ENCODE assay signal across 8 mouse cellular contexts in genomic region chr4:62674031-62674995, GRCm38 (mm10).
DNase-seq lines count a peak whose midpoint lies in the region; ATAC-seq and TF ChIP-seq lines count a peak whose summit lies in the region.

No protein-coding gene starts in this region.

- H3K9ac ChIP-seq in limb, embryonic 11.5 days (ENCODE audit: low read length): peak overlapping the region; percentile 62

- intact Hi-C loops in heart, postnatal 25 days (cut with DNase I): no loop called here

- peak; percentile 39; the same call in 1 of the 2 replicates for TF ChIP-seq POLR2A in cerebellum, adult 2 months (IDR thresholded peaks at IDR 0.05; ENCODE audit: borderline replicate concordance, insufficient read depth, low read length)

- H3K27ac ChIP-seq in cerebellum, adult 2 months (ENCODE audit: insufficient read depth, low read length): peak overlapping the region; percentile 95
- H3K27ac ChIP-seq in limb, embryonic 11.5 days (replicated peaks; ENCODE audit: low read depth, low read length): peak overlapping the region; percentile 39

- H3K4me2 ChIP-seq in limb, embryonic 11.5 days (ENCODE audit: low read depth, severe bottlenecking): peak overlapping the region; percentile 68

- H3K4me1 ChIP-seq in cerebellum, adult 2 months (ENCODE audit: control insufficient read depth, insufficient read depth, low read length): peaks cover 38% of the 10 kb centered on the region
- peaks cover 30% of the 10 kb centered on the region for H3K4me1 ChIP-seq in limb, embryonic 11.5 days (ENCODE audit: control insufficient read depth, insufficient read depth, low read length)

- WGBS in cerebellum, adult 2 months: 3% methylated on average over 30 of the region's 30 CpGs
- 3% methylated on average over 30 of the region's 30 CpGs for WGBS in limb, embryonic 11.5 days

- H3K36me3 ChIP-seq in limb, embryonic 11.5 days (ENCODE audit: control insufficient read depth, insufficient read depth, low read length): no peaks in the 10 kb centered on the region

- TF ChIP-seq CTCF in cerebellum, adult 2 months (IDR thresholded peaks at IDR 0.05; ENCODE audit: borderline replicate concordance, insufficient read depth, low read depth, low read length): no peak

- DNase-seq in heart, adult 18-20 months: peak; percentile 38 to 66
- no peak for DNase-seq in heart, postnatal 25 days (ENCODE audit: low spot score)
- DNase-seq in cerebellum, adult 2 months: peak; percentile 73 to 74
- peak; percentile 41 for DNase-seq in forelimb bud, embryonic 11.5 days (ENCODE audit: low read depth, low spot score)
- DNase-seq in limb, embryonic 11.5 days (ENCODE audit: low spot score): peak; percentile 72
- DNase-seq in right cerebral cortex, postnatal 10 days (ENCODE audit: low spot score in 2 of 2): no peak
- DNase-seq in spleen, postnatal 36 days (ENCODE audit: low spot score in 2 of 2): no peak

- ATAC-seq in limb, embryonic 11.5 days (ENCODE audit: insufficient number of reproducible peaks, low FRiP score, low TSS enrichment, low read depth): peak; percentile 14; the same call in 1 of the 2 replicates
- ATAC-seq in monocyte, adult 5-6 weeks (replicated peaks; ENCODE audit: insufficient number of reproducible peaks, low FRiP score, low TSS enrichment, poor library complexity, severe bottlenecking): peak; percentile 56

- no peaks in the 10 kb centered on the region for H3K9me3 ChIP-seq in limb, embryonic 11.5 days (ENCODE audit: control insufficient read depth, low read length)

- H3K27me3 ChIP-seq in cerebellum, adult 2 months (ENCODE audit: control insufficient read depth, insufficient read depth, low read length): no peaks in the 10 kb centered on the region
- H3K27me3 ChIP-seq in limb, embryonic 11.5 days (ENCODE audit: control insufficient read depth, insufficient read depth, low read length): no peaks in the 10 kb centered on the region

- peak overlapping the region; percentile 98 for H3K4me3 ChIP-seq in cerebellum, adult 2 months (replicated peaks; ENCODE audit: insufficient read depth, low read depth, low read length)
- peak overlapping the region; percentile 45 for H3K4me3 ChIP-seq in limb, embryonic 11.5 days (ENCODE audit: low read depth, low read length)

Comparison
In these comparisons a context has a peak if more than half of its experiments do, and no peak if none do; other contexts are left out.
1. DNase-seq: peak in heart, adult 18-20 months (2 of 2), cerebellum, adult 2 months (2 of 2), forelimb bud, embryonic 11.5 days (single experiment) and limb, embryonic 11.5 days (single experiment); none in heart, postnatal 25 days (single experiment), right cerebral cortex, postnatal 10 days (0 of 2) and spleen, postnatal 36 days (0 of 2).